Mouse (Mus musculus): ENCODE data around the gene Slc25a30.

- TF ChIP-seq POLR2A (IDR thresholded peaks at IDR 0.05; ENCODE audit: insufficient read depth, low read depth, low read length), result no peak
- no peak for TF ChIP-seq CTCF (IDR thresholded peaks at IDR 0.05; ENCODE audit: insufficient read depth, low read depth, low read length)
Observed at GRCm38 (mm10) chr14:75727046-75727445, 59.8 kb downstream of the Slc25a30 start.
